Mouse (Mus musculus): Measurements from ENCODE around the gene Ssna1. TPM values are rescaled to one million over a fixed set of nuclear protein-coding genes. Genes with fewer than 3 reads are reported as not detected.
"Not testable (repeated sequence)": the region's sequence is repeated elsewhere in the genome, so short reads cannot be mapped to it uniquely, and the experiment has no call there.

Ssna1 gene
- total RNA-seq, 2 experiments from 2014 or later, result 37.4 to 44.0 TPM

DNA sequence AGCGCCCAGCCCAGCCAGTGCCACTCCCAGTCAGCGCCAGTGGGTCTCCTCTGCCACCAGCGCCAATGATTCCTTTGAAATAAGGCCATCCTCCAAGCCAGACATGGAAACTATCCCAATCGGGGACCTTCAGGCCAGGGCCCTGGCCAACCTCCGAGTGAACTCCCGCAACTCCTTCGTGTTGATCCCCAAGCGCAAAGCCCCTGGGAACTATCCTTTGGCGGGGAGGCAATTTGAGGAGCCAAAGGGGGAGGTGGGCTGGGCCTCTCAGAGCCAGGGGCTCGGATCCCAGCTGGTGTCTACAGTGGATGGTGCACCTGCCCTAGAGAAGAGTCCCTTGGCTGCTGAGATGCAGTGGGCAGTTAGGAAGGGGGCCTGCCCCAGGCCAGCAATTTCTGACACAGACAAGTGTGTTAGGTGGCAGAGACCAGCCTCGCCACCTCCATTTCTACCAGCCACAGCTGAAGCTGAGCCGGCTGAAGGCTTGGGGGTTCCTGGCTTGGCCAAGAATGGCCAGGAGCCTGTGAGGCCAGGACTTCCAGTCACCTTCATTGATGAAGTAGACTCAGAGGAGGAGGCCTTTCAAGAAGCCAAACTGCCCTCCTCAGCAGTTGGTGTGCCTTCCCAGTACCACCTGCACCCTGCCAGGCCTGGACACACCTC, 8.5 kb downstream of the Ssna1 start:
- intact Hi-C loops (cut with DNase I), result no loop called here
- no peak for DNase-seq

GRCm38 (mm10) chr2:25262795-25263622, 9.2 kb downstream of the Ssna1 start:
- intact Hi-C loops (cut with DNase I), result no loop called here

DNA sequence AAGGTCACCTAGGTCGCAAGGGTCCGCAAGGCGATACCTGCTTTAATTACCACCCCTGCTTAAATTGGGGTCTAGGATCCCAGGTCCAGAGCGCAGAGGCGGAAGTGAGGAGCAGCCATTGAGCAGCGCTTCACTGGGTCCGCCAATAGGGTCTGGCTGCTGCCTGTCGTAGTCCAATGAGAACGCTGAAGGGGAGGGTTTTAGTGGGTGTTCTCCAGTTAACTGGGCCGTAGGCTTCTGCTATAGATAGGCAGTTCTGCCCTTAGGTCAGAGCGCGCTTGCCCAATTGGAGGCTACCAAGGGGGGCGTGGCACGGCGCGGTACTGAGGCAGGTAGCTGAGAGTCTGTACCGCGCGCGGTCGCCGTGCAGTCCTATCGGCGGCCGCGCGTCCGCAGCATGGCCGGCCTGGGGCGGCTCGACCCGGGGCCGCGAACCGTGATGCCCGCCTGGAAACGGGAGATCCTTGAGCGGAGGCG, 9.9 kb downstream of the Ssna1 start, which contains the start of gene Tprn:
TSS of gene Tprn (plus strand) at position 328 of the 477 bp plus-strand sequence.
- intact Hi-C loops (cut with DNase I), result no loop called here

More at GRCm38 (mm10) chr2:25262795-25263622, 9.2 kb downstream of the Ssna1 start:
- peak in 1 of 2 experiments; percentile 44 for DNase-seq

GRCm38 (mm10) chr2:25261870-25262269, 10.4 kb downstream of the Ssna1 start:
- intact Hi-C loops (cut with DNase I), result no loop called here
- no peak for DNase-seq

More for the DNA sequence above, 9.9 kb downstream of the Ssna1 start, which contains the start of gene Tprn:
- DNase-seq, result peak; percentile 88 to 91

GRCm38 (mm10) chr2:25258887-25259286, 13.4 kb downstream of the Ssna1 start:
- intact Hi-C loops (cut with DNase I), result loop anchor here (2.0 kb wide), 1 partner anchor 34 kb away; no protein-coding TSS in a partner anchor
- no peak for DNase-seq

DNA sequence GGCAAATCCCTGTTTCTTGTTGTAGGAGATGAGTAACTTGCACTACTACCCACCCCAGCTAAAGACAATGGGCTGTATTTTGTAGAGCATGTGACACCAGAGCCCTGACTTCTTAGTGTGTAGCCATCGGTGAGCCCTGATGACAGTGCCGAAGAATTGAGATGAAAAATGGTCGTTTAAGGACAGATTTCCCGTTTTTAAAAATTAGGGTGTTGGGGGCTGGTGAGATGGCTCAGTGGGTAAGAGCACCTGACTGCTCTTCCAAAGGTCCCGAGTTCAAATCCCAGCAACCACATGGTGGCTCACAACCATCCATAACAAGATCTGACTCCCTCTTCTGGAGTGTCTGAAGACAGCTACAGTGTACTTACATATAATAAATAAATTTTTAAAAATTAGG, 15.0 kb downstream of the Ssna1 start:
- intact Hi-C loops (cut with DNase I); DNase-seq: not testable (repeated sequence)

- intact Hi-C loops (cut with DNase I), result not testable (repeated sequence)
- DNase-seq, result peak in 1 of 2 experiments; percentile 39
These were observed 15.7 kb downstream of the Ssna1 start for GRCm38 (mm10) chr2:25256443-25257109.

DNA sequence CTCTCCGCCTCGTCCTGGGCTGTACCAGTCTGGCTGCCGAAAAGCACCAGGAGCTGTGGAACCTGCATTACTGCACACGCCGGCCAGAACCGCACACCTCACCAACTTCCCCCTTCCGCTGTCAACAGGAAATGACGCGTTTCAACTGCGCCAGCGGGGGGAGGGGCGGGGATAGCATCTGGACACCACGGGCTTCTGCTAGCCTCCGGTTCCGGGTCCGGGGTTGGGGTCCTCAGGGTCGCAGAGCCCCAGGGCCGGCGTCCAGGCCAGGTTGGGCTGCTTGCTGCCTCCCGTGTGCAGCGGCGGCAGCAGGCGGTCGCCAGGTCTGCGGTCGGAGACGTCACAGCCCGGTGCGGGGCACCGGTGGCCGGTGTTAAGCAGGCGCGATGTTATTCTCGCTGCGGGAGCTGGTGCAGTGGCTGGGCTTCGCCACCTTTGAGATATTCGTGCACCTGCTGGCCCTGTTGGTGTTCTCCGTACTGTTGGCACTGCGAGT, 16.9 kb downstream of the Ssna1 start, which contains the start of gene Tmem203:
TSS of gene Tmem203 (plus strand) at position 156 of the 496 bp plus-strand sequence.
- intact Hi-C loops (cut with DNase I), result loop anchor here (1.0 to 2.0 kb wide), 4 partner anchors 17 to 77 kb away; partner anchors contain the start of genes Anapc2, Man1b1 and Ssna1
- peak; percentile 90 for DNase-seq

GRCm38 (mm10) chr2:25252331-25252730, 19.9 kb downstream of the Ssna1 start:
- no peak for DNase-seq
- intact Hi-C loops (cut with DNase I), result no loop called here

- DNase-seq, result no peak
- intact Hi-C loops (cut with DNase I), result no loop called here
These were observed 25.8 kb downstream of the Ssna1 start, which contains the start of gene AL732309.1 for GRCm38 (mm10) chr2:25246183-25247072. Gene AL732309.1 (minus strand): TSS chr2:25246863.

DNA sequence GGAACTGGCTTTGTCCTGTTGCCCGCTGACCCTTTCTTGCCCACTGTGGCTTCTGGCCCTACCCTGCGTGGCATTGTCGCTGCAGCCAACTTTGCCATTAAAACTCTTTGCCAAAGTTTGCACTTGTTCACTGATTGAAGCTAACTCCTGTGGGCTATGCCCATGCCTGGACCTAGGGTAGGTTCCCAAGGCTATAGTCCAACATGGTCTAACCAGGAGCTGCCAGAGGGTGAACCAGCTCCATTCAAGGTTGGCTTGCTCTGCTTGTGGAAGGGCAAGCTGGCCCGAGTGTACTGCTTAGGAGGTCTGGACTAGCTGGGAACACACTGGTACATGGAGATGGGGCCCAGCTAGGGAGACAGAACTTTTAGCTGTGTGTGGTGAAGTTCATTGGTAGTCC, 28.1 kb downstream of the Ssna1 start:
- intact Hi-C loops (cut with DNase I), result no loop called here
- DNase-seq, result no peak

GRCm38 (mm10) chr2:25243342-25243741, 28.9 kb downstream of the Ssna1 start:
- intact Hi-C loops (cut with DNase I), result no loop called here
- DNase-seq, result no peak

GRCm38 (mm10) chr2:25242101-25242506, 30.1 kb downstream of the Ssna1 start, which contains the start of the genes Rnf208 and Cysrt1:
Gene Rnf208 (plus strand): TSS chr2:25242255.
Gene Cysrt1 (minus strand): TSS chr2:25242452.
- intact Hi-C loops (cut with DNase I), result no loop called here
- DNase-seq, result no peak

GRCm38 (mm10) chr2:25241438-25241775, 30.8 kb downstream of the Ssna1 start:
- intact Hi-C loops (cut with DNase I), result no loop called here
- no peak for DNase-seq

GRCm38 (mm10) chr2:25240723-25241437, 31.4 kb downstream of the Ssna1 start:
- DNase-seq, result peak in 1 of 2 experiments; percentile 56
- intact Hi-C loops (cut with DNase I), result no loop called here

DNA sequence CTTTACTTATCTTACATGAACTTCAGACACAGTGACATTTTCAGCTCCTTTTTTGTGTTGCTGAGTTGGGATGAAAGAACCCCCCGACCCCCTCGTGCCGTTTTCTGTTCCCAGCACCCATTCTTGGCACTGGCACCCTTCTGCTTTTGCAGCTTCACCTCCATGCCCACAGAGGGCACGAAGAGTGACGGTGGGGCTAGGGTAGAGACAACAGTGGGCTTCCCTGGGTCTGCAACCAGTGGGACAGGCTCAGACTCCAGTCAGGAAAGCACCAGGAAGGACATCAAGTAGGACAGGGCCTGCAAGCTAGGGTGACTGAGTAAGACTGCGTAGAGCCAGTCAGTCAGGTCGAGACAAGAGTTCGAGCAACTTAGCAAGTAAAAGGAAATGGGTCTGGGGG, 31.9 kb downstream of the Ssna1 start:
- intact Hi-C loops (cut with DNase I), result no loop called here
- no peak for DNase-seq

DNA sequence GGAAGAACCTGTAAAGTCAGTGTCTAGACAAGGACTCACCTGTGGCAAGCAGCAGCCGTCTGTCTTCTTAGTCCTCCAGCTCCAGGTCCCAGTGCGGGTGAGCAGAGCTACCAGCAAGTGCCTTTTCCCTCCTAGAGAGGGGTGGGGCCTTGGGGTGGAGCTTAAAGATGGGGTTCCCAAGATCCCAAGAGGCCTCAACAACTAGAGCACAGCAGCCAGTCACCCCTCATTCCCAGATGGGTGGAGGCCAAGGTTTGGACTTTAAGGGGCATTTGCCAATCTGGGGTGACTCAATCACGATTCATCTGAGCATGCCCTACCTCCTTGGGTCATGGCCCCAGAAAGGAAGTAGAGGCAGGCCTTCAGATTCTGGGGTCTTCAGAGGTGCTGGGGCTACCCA, 32.5 kb downstream of the Ssna1 start:
- DNase-seq, result no peak
- intact Hi-C loops (cut with DNase I), result no loop called here

DNA sequence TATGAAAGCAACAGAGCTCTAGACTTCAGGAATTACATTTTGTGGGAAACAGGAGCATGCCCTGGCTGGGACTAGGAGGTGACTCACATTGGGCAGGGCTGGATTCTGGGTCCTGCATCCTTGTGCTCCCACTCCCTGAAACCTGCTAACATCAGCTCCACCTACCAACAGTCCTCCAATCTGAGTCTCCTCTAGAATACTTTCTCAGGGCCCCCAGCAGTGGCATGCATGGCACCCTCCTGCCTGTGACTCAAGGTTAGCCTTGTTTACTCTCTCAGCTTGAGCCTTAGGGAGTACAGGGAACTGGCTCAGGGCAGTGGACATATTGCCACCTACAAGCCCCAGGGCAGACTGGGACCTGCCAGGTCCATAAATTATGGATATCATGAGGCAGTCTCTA, 34.1 kb downstream of the Ssna1 start:
- no peak for DNase-seq
- intact Hi-C loops (cut with DNase I), result no loop called here

GRCm38 (mm10) chr2:25237522-25237921, 34.7 kb downstream of the Ssna1 start:
- intact Hi-C loops (cut with DNase I), result no loop called here
- no peak for DNase-seq
